Mouse (Mus musculus) hematopoietic stem cell, adult 5-6 weeks (primary cell): Measurements from ENCODE around the gene Papola. TPM values are rescaled to one million over a fixed set of nuclear protein-coding genes. Genes with fewer than 3 reads are reported as not detected.

Source experiments
- ATAC-seq, 2 experiments: fragments of 125-278 bp in 1 of 2; replicated peaks in 1 of 2; 2 replicates each; pipeline ENCODE4 v1.8.0; 2016 to 2017; ENCODE audit warnings: inconsistent platforms in 2 of 2, mild to moderate bottlenecking in 2 of 2, moderate number of reproducible peaks in 2 of 2, low read depth in 1 of 2, moderate TSS enrichment in 1 of 2; ENCODE audit not compliant: low FRiP score in 2 of 2, poor library complexity in 2 of 2, severe bottlenecking in 2 of 2, insufficient read depth in 1 of 2, low TSS enrichment in 1 of 2
- total RNA-seq: library from RNA; stranded (forward); fragments of 172-1452, 232-1000 nt; gene quantifications from 2 replicates; pipeline ENCODE4 v1.2.3, GENCODE M21; 2017

Gene Papola
- total RNA-seq: 141 and 167 TPM in 2 replicates

- peak; percentile 87 to 90 for ATAC-seq
Observed at GRCm38 (mm10) chr12:105784196-105784999, at the start of gene Papola. Papola (plus strand) TSS chr12:105784694.

- no peak for ATAC-seq
Observed at GRCm38 (mm10) chr12:105735226-105735888, 49.1 kb upstream of the Papola start.

- ATAC-seq: no peak
Observed at GRCm38 (mm10) chr12:105735889-105736251, 48.6 kb upstream of the Papola start.

- no peak for ATAC-seq
Observed at GRCm38 (mm10) chr12:105738316-105739096, 46.0 kb upstream of the Papola start.

GRCm38 (mm10) chr12:105739656-105740055, 44.8 kb upstream of the Papola start:
- ATAC-seq: no peak

- ATAC-seq: no peak
Observed at GRCm38 (mm10) chr12:105748114-105748513, 36.4 kb upstream of the Papola start.

GRCm38 (mm10) chr12:105753813-105754212, 30.7 kb upstream of the Papola start:
- ATAC-seq: no peak

GRCm38 (mm10) chr12:105757816-105758497, 26.5 kb upstream of the Papola start:
- no peak for ATAC-seq

GRCm38 (mm10) chr12:105758911-105759310, 25.6 kb upstream of the Papola start:
- ATAC-seq: no peak

- ATAC-seq: peak; percentile 46 to 63; a peak in 3 of 4 replicates
Observed at GRCm38 (mm10) chr12:105759849-105760478, 24.5 kb upstream of the Papola start.

GRCm38 (mm10) chr12:105761171-105761570, 23.3 kb upstream of the Papola start:
- peak; percentile 36 to 50; a peak in 3 of 4 replicates for ATAC-seq

GRCm38 (mm10) chr12:105761629-105762028, 22.9 kb upstream of the Papola start:
- ATAC-seq: no peak

- ATAC-seq: no peak
Observed at GRCm38 (mm10) chr12:105769700-105770099, 14.8 kb upstream of the Papola start.

- no peak for ATAC-seq
Observed at GRCm38 (mm10) chr12:105774871-105775270, 9.6 kb upstream of the Papola start.

GRCm38 (mm10) chr12:105777651-105778050, 6.8 kb upstream of the Papola start:
- no peak for ATAC-seq

- peak; percentile 54 to 68 for ATAC-seq
Observed at GRCm38 (mm10) chr12:105785000-105785774, 693 bp downstream of the Papola start.
